Mouse (Mus musculus): ENCODE results near the gene Kansl3. TPM values are rescaled to one million over a fixed set of nuclear protein-coding genes. Genes with fewer than 3 reads are reported as not detected.

Kansl3 gene
- polyA plus RNA-seq (2014; fragmentation: Nextera tagmentation; extraction: Ambion mirVana) = 40.8 and 43.4 TPM in 2 replicates

- Histone ChIP-seq H3K36me3 (ENCODE audit: control insufficient read depth, insufficient read depth, low read length) (peaks cover 31% of the 10 kb centered on the region), H3K9me3 (ENCODE audit: control insufficient read depth, low read length) (no peaks in the 10 kb centered on the region), H3K4me2 (ENCODE audit: low read length) (peak within 1 kb of the TSS; percentile 80), H3K9ac (ENCODE audit: low read length) (peak within 1 kb of the TSS; percentile 93), H3K27me3 (ENCODE audit: control insufficient read depth, insufficient read depth, low read length) (no peaks in the 10 kb centered on the region), H3K27ac (replicated peaks in 1 of 2; ENCODE audit: control insufficient read depth in 1 of 2, insufficient read depth in 1 of 2, low read depth in 2 of 2, low read length in 2 of 2) (peak within 1 kb of the TSS; percentile 1 to 80), H3K4me1 (ENCODE audit: control insufficient read depth in 2 of 2, insufficient read depth in 2 of 2, low read length in 2 of 2) (peaks cover 4 to 15% of the 10 kb centered on the region in 2 experiments; a peak in 3 of 4 replicates), H3K4me3 (ENCODE audit: control insufficient read depth in 1 of 2, insufficient read depth in 1 of 2, low read depth in 1 of 2, low read length in 2 of 2) (peak within 1 kb of the TSS; percentile 60 to 85)
- WGBS = 3% methylated on average over 61 of the region's 61 CpGs
- peak; percentile 83 for ATAC-seq (ENCODE audit: insufficient number of reproducible peaks, insufficient read depth, low FRiP score, low read depth)
Observed at GRCm38 (mm10) chr1:36368969-36369645, at the start of gene Kansl3. Gene Kansl3, minus strand, starts transcription at chr1:36369181.

DNA sequence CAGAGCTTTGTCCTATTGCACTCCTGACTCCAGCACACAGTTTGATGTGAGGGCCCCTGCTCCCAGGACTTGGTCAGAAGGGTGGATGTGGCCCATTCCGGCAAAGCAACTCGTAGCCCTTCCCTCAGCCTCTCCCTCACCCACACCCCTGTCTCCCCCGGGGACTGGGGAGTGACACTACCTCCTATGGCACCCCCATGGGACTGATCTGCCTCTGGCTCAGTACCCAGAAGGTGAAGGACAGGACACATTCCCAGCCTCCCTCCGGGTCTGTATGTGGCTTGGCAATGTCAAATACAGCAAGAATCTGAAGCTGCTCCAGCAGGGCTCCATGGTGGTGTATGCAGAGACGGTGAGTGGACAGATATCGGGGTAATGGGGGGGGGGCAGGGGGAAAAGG lies 35.5 kb upstream of the Kansl3 start:
- no peak overlapping the region for H3K4me3 ChIP-seq (ENCODE audit: control insufficient read depth in 1 of 2, insufficient read depth in 1 of 2, low read depth in 1 of 2, low read length in 2 of 2)
- no peak overlapping the region for H3K4me2 ChIP-seq (ENCODE audit: low read length)
- no peaks in the 10 kb centered on the region for H3K36me3 ChIP-seq (ENCODE audit: control insufficient read depth, insufficient read depth, low read length)
- H3K4me1 ChIP-seq (ENCODE audit: control insufficient read depth in 2 of 2, insufficient read depth in 2 of 2, low read length in 2 of 2) = no peaks in the 10 kb centered on the region
- WGBS = 62% methylated on average over 6 of the region's 6 CpGs
- H3K9me3 ChIP-seq (ENCODE audit: control insufficient read depth, low read length) = no peaks in the 10 kb centered on the region
- H3K27ac ChIP-seq (replicated peaks in 1 of 2; ENCODE audit: control insufficient read depth in 1 of 2, insufficient read depth in 1 of 2, low read depth in 2 of 2, low read length in 2 of 2) = no peak overlapping the region
- no peak for ATAC-seq (ENCODE audit: insufficient number of reproducible peaks, insufficient read depth, low FRiP score, low read depth)
- no peak overlapping the region for H3K9ac ChIP-seq (ENCODE audit: low read length)
- H3K27me3 ChIP-seq (ENCODE audit: control insufficient read depth, insufficient read depth, low read length) = no peaks in the 10 kb centered on the region

DNA sequence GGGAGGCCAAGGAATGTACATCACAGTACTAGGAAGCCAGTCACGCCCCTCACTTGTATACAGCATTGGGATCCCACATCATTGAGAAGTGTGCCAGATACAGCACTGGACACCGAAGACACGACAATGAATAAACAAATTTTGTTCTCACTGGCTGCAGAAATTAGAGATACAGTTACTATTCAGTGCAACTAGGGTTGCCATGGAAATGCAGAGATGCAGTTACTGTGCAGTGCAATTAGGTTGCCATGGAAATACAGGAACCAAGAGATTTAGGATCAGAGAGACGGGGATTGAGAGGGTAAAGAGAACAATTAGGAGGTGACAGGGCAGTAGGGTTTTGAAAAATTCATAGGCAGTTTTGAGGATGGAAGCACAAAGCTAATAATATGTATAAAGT lies 32.5 kb upstream of the Kansl3 start:
- Histone ChIP-seq H3K4me1 (ENCODE audit: control insufficient read depth in 2 of 2, insufficient read depth in 2 of 2, low read length in 2 of 2) (no peaks in the 10 kb centered on the region), H3K4me3 (ENCODE audit: control insufficient read depth in 1 of 2, insufficient read depth in 1 of 2, low read depth in 1 of 2, low read length in 2 of 2) (no peak overlapping the region), H3K27me3 (ENCODE audit: control insufficient read depth, insufficient read depth, low read length) (no peaks in the 10 kb centered on the region), H3K9me3 (ENCODE audit: control insufficient read depth, low read length) (no peaks in the 10 kb centered on the region), H3K36me3 (ENCODE audit: control insufficient read depth, insufficient read depth, low read length) (no peaks in the 10 kb centered on the region), H3K9ac (ENCODE audit: low read length) (no peak overlapping the region), H3K4me2 (ENCODE audit: low read length) (no peak overlapping the region), H3K27ac (replicated peaks in 1 of 2; ENCODE audit: control insufficient read depth in 1 of 2, insufficient read depth in 1 of 2, low read depth in 2 of 2, low read length in 2 of 2) (no peak overlapping the region)
- ATAC-seq (ENCODE audit: insufficient number of reproducible peaks, insufficient read depth, low FRiP score, low read depth) = no peak
- 77% methylated on average over 4 of the region's 4 CpGs for WGBS

DNA sequence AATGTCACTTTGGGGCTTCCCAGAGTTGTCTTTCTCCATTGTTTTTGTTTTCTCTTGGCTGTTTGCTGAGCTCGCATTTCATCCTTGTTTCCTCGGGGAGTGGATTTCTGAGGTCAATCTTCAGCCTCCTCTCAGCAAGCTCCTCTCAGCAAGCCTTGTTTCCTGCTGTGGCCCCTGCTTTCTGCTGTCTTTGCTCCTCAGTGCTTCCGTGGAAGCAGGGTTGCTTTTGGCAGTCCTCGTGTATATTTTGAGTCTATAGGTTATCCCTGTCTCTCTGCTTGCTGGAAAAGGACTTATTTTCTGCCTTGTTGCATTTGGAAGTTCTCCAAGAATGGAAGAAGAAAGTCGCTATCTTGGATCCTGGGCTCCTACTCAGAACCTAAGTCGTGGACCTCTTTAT lies 28.1 kb upstream of the Kansl3 start:
- H3K4me1 ChIP-seq (ENCODE audit: control insufficient read depth in 2 of 2, insufficient read depth in 2 of 2, low read length in 2 of 2) = peaks cover 0 to 3% of the 10 kb centered on the region in 2 experiments; a peak in 2 of 4 replicates
- H3K4me3 ChIP-seq (ENCODE audit: control insufficient read depth in 1 of 2, insufficient read depth in 1 of 2, low read depth in 1 of 2, low read length in 2 of 2) = no peak overlapping the region
- 17% methylated on average over 6 of the region's 6 CpGs for WGBS
- ATAC-seq (ENCODE audit: insufficient number of reproducible peaks, insufficient read depth, low FRiP score, low read depth) = no peak
- H3K27me3 ChIP-seq (ENCODE audit: control insufficient read depth, insufficient read depth, low read length) = no peaks in the 10 kb centered on the region
- H3K9ac ChIP-seq (ENCODE audit: low read length) = no peak overlapping the region
- no peaks in the 10 kb centered on the region for H3K9me3 ChIP-seq (ENCODE audit: control insufficient read depth, low read length)
- no peak overlapping the region for H3K4me2 ChIP-seq (ENCODE audit: low read length)
- H3K36me3 ChIP-seq (ENCODE audit: control insufficient read depth, insufficient read depth, low read length) = no peaks in the 10 kb centered on the region
- no peak overlapping the region for H3K27ac ChIP-seq (replicated peaks in 1 of 2; ENCODE audit: control insufficient read depth in 1 of 2, insufficient read depth in 1 of 2, low read depth in 2 of 2, low read length in 2 of 2)

- no peaks in the 10 kb centered on the region for H3K36me3 ChIP-seq (ENCODE audit: control insufficient read depth, insufficient read depth, low read length)
- no peaks in the 10 kb centered on the region for H3K4me1 ChIP-seq (ENCODE audit: control insufficient read depth in 2 of 2, insufficient read depth in 2 of 2, low read length in 2 of 2)
- no peak overlapping the region for H3K9ac ChIP-seq (ENCODE audit: low read length)
- H3K27ac ChIP-seq (replicated peaks in 1 of 2; ENCODE audit: control insufficient read depth in 1 of 2, insufficient read depth in 1 of 2, low read depth in 2 of 2, low read length in 2 of 2) = no peak overlapping the region
- no peak overlapping the region for H3K4me2 ChIP-seq (ENCODE audit: low read length)
- no peak overlapping the region for H3K4me3 ChIP-seq (ENCODE audit: control insufficient read depth in 1 of 2, insufficient read depth in 1 of 2, low read depth in 1 of 2, low read length in 2 of 2)
- H3K9me3 ChIP-seq (ENCODE audit: control insufficient read depth, low read length) = no peaks in the 10 kb centered on the region
- H3K27me3 ChIP-seq (ENCODE audit: control insufficient read depth, insufficient read depth, low read length) = no peaks in the 10 kb centered on the region
- ATAC-seq (ENCODE audit: insufficient number of reproducible peaks, insufficient read depth, low FRiP score, low read depth) = no peak
- 78% methylated on average over 4 of the region's 4 CpGs for WGBS
Observed at GRCm38 (mm10) chr1:36379582-36379981, 10.6 kb upstream of the Kansl3 start.

DNA sequence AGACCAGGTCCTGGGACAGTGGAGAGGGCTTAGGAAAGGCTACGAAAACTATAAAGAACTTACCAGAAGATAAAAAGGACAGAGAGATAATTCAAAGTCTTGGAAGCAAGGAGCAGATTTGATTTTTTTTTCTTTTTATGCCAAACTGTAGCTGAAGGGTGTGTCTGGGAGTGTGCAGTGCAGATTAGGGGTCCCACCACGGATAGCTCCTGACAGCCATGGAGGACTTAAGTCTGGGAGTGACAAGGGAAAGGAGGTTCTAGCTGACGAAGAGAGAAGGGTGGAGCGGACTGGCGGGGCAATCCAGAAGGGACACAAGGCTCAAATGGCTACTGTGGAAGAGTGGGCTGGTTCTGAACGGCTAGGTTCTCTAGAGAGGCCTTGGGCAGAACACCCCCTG lies 9.9 kb upstream of the Kansl3 start:
- Histone ChIP-seq H3K4me3 (ENCODE audit: control insufficient read depth in 1 of 2, insufficient read depth in 1 of 2, low read depth in 1 of 2, low read length in 2 of 2) (no peak overlapping the region), H3K27me3 (ENCODE audit: control insufficient read depth, insufficient read depth, low read length) (no peaks in the 10 kb centered on the region), H3K27ac (replicated peaks in 1 of 2; ENCODE audit: control insufficient read depth in 1 of 2, insufficient read depth in 1 of 2, low read depth in 2 of 2, low read length in 2 of 2) (no peak overlapping the region), H3K4me2 (ENCODE audit: low read length) (no peak overlapping the region), H3K4me1 (ENCODE audit: control insufficient read depth in 2 of 2, insufficient read depth in 2 of 2, low read length in 2 of 2) (no peaks in the 10 kb centered on the region), H3K36me3 (ENCODE audit: control insufficient read depth, insufficient read depth, low read length) (no peaks in the 10 kb centered on the region), H3K9me3 (ENCODE audit: control insufficient read depth, low read length) (no peaks in the 10 kb centered on the region), H3K9ac (ENCODE audit: low read length) (no peak overlapping the region)
- no peak for ATAC-seq (ENCODE audit: insufficient number of reproducible peaks, insufficient read depth, low FRiP score, low read depth)
- WGBS = 63% methylated on average over 6 of the region's 6 CpGs

DNA sequence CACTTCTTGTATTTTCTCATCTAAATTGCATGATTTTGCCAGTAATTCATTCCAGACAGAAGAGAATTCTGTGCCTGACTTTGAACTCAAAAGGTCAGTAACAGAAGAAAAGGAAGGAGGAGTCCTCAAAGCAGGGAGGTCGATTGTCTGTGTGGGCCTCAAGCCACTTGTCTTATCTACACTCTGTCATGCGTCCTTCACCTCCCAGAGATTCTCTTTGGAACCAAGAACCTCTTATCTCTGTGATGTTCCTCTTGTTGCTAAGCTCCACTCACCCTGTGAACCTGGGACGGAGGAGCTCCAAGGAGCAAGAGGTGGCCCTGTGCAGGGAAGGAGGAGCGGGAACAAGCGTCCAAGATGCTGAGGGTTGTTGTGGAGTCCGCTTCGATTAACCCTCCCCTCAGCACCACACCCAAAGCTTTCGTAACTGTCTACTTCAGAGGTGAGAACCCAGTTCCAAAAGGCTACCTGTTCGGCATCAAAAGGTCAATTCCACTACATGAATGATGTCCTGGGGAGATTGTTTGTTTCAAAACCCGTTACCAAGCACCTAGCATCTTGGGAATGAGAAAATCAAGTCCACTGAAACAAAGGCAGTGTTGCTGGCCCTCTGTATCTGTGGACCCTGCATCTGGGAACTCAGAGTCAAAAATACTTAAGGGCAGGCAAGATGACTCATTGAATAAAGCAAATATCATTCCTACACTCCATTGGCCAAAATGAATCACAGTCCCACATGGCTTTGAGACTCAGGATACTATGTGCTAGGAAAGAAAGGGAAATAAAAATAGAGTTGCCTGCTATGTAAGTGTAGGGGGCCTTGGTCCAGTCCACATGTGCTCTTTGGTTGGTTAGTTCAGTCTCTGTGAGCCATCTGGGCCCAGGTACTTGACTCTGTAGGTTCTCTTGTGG lies 3.2 kb upstream of the Kansl3 start, which contains the start of gene Fer1l5:
Gene Fer1l5 (plus strand): TSS at position 358 of the 912 bp plus-strand sequence.
- Histone ChIP-seq H3K4me1 (ENCODE audit: control insufficient read depth in 2 of 2, insufficient read depth in 2 of 2, low read length in 2 of 2) (peaks cover 4 to 10% of the 10 kb centered on the region in 2 experiments; a peak in 3 of 4 replicates), H3K36me3 (ENCODE audit: control insufficient read depth, insufficient read depth, low read length) (peaks cover 4% of the 10 kb centered on the region), H3K9ac (ENCODE audit: low read length) (no peak within 1 kb of the TSS), H3K27me3 (ENCODE audit: control insufficient read depth, insufficient read depth, low read length) (no peaks in the 10 kb centered on the region), H3K9me3 (ENCODE audit: control insufficient read depth, low read length) (no peaks in the 10 kb centered on the region), H3K4me3 (ENCODE audit: control insufficient read depth in 1 of 2, insufficient read depth in 1 of 2, low read depth in 1 of 2, low read length in 2 of 2) (no peak within 1 kb of the TSS), H3K4me2 (ENCODE audit: low read length) (no peak within 1 kb of the TSS), H3K27ac (replicated peaks in 1 of 2; ENCODE audit: control insufficient read depth in 1 of 2, insufficient read depth in 1 of 2, low read depth in 2 of 2, low read length in 2 of 2) (no peak within 1 kb of the TSS)
- ATAC-seq (ENCODE audit: insufficient number of reproducible peaks, insufficient read depth, low FRiP score, low read depth) = no peak
- 57% methylated on average over 10 of the region's 10 CpGs for WGBS
